Mouse (Mus musculus) erythroid progenitor cell, adult 5-6 weeks (primary cell): ENCODE data around the gene Galnt9. TPM values are rescaled to one million over a fixed set of nuclear protein-coding genes. Genes with fewer than 3 reads are reported as not detected.

ENCODE experiments used
- ATAC-seq: replicated peaks from 2 replicates; pipeline ENCODE4 v1.8.0; 2016; ENCODE audit warnings: moderate number of reproducible peaks, mild to moderate bottlenecking, moderate TSS enrichment, inconsistent platforms; ENCODE audit not compliant: poor library complexity, low FRiP score, severe bottlenecking
- total RNA-seq, 2 experiments: library from RNA; stranded (forward) in 1 of 2; stranded (reverse) in 1 of 2; fragments of 150-400 nt in 1 of 2; fragments of 186-747, 209-891 nt in 1 of 2; gene quantifications; 2 replicates each; pipeline versions ENCODE4 v1.2.3 to v1.2.4; 2015 to 2017; ENCODE audit warnings: low replicate concordance in 2 of 2

Galnt9 gene
- total RNA-seq (2015; ENCODE audit: low replicate concordance) (1.7 and 3.2 TPM in 2 replicates), total RNA-seq (2017; ENCODE audit: low replicate concordance) (0.26 TPM in 1 of 2 replicates, not detected in the other)

GRCm38 (mm10) chr5:110543951-110544690, at the start of gene Galnt9:
TSS of gene Galnt9 (plus strand) at chr5:110544355.
- ATAC-seq, result no peak

GRCm38 (mm10) chr5:110494396-110494795, 49.8 kb upstream of the Galnt9 start:
- no peak for ATAC-seq

- ATAC-seq, result no peak
Measured at GRCm38 (mm10) chr5:110495051-110495450, 49.1 kb upstream of the Galnt9 start.

- ATAC-seq, result no peak
Measured at GRCm38 (mm10) chr5:110497556-110497955, 46.6 kb upstream of the Galnt9 start.

GRCm38 (mm10) chr5:110498071-110498470, 46.1 kb upstream of the Galnt9 start:
- ATAC-seq, result no peak

GRCm38 (mm10) chr5:110500233-110500632, 43.9 kb upstream of the Galnt9 start:
- no peak for ATAC-seq

GRCm38 (mm10) chr5:110503361-110503760, 40.8 kb upstream of the Galnt9 start:
- ATAC-seq, result no peak

GRCm38 (mm10) chr5:110505611-110506294, 38.4 kb upstream of the Galnt9 start:
- ATAC-seq, result no peak

- ATAC-seq, result no peak
Measured at GRCm38 (mm10) chr5:110506295-110506616, 37.9 kb upstream of the Galnt9 start.

GRCm38 (mm10) chr5:110506856-110507255, 37.3 kb upstream of the Galnt9 start:
- ATAC-seq, result no peak

- ATAC-seq, result no peak
Measured at GRCm38 (mm10) chr5:110507943-110508342, 36.2 kb upstream of the Galnt9 start.

- ATAC-seq, result no peak
Measured at GRCm38 (mm10) chr5:110510357-110510756, 33.8 kb upstream of the Galnt9 start.

- no peak for ATAC-seq
Measured at GRCm38 (mm10) chr5:110513791-110514190, 30.4 kb upstream of the Galnt9 start.

- ATAC-seq, result no peak
Measured at GRCm38 (mm10) chr5:110514694-110515093, 29.5 kb upstream of the Galnt9 start.

- ATAC-seq, result no peak
Measured at GRCm38 (mm10) chr5:110516390-110516789, 27.8 kb upstream of the Galnt9 start.

- ATAC-seq, result no peak
Measured at GRCm38 (mm10) chr5:110518086-110518783, 25.9 kb upstream of the Galnt9 start.

GRCm38 (mm10) chr5:110520974-110521373, 23.2 kb upstream of the Galnt9 start:
- ATAC-seq, result no peak

GRCm38 (mm10) chr5:110521822-110522221, 22.3 kb upstream of the Galnt9 start:
- no peak for ATAC-seq

GRCm38 (mm10) chr5:110523296-110523695, 20.9 kb upstream of the Galnt9 start:
- ATAC-seq, result no peak

- ATAC-seq, result no peak
Measured at GRCm38 (mm10) chr5:110525701-110526100, 18.5 kb upstream of the Galnt9 start.

GRCm38 (mm10) chr5:110526556-110526955, 17.6 kb upstream of the Galnt9 start:
- ATAC-seq, result no peak
